Mouse (Mus musculus) G1E (cell line): Measurements from ENCODE around the gene Gm9767.

Source experiments
- CTCF ChIP-seq: IDR thresholded peaks from 2 replicates; pipeline ENCODE4 v1.5.1; 2012; ENCODE audit warnings: low read depth, low read length, inconsistent platforms, mixed read lengths
- GATA2 ChIP-seq: IDR thresholded peaks from 2 replicates; pipeline ENCODE4 v1.6.1; 2012; ENCODE audit warnings: low read depth, low read length, inconsistent platforms, borderline replicate concordance
- TAL1 ChIP-seq: conservative IDR thresholded peaks from 2 replicates; pipeline ENCODE4 v1.6.1; 2012; ENCODE audit warnings: low read depth, low read length, inconsistent platforms, mixed read lengths

DNA sequence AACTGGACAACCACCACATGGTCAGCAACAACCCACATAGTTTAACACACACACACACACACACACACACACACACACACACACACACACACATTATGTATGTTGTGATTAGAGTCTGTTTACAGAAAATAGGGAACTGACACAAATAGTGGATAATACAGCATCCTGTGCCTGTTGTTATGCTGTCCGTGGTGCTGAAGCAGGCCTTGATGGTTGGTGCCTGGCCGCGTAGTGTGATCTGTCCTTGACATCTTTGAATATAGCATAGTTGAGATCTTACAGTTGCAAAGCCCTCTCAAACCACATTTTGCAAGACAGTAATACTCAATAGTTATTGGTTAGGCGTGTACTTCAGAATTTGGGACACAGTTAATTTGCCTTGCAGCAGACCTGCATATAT lies 4.0 kb downstream of the Gm9767 start:
- TF ChIP-seq GATA2 (no peak), CTCF (no peak), TAL1 (no peak)
